Mouse (Mus musculus) small intestine, adult 2 months (tissue): ENCODE data around the gene Cerk.

ENCODE experiments used
- CTCF ChIP-seq: fragments of 200-500 bp; IDR thresholded peaks from 2 replicates; pipeline ENCODE4 v1.5.1; 2012; ENCODE audit warnings: low read depth, mild to moderate bottlenecking, control low read depth, inconsistent platforms, low read length, moderate library complexity, mixed read lengths; ENCODE audit not compliant: insufficient replicate concordance, insufficient read length; ENCODE audit errors: extremely low read depth
- POLR2A ChIP-seq: fragments of 200-500 bp; IDR thresholded peaks from 2 replicates; pipeline ENCODE4 v1.6.1; 2012; ENCODE audit warnings: low read depth, mild to moderate bottlenecking, control low read depth, inconsistent platforms, low read length, moderate library complexity

DNA sequence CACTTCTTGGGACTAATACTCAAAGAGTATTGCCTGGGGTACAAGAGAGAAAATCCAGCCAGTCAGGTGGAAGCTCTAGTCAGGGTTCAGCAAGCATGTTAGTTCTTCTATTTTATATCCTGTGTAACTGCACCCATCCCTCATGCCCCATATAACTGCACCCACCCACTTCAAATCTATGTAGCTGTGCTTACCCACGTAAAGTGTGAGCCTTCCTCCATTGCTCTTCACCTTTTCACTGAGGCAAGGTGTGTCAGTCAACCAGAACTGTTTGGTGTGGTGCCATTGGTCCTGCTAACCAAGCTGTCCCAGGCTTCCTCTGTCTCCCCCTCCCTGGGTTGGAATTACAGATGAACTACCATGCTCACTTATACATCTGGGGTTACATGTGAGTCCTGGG is 45.2 kb upstream of the Cerk start:
- TF ChIP-seq CTCF = no peak
- TF ChIP-seq POLR2A = no peak
